Mouse (Mus musculus) lung, postnatal 0 days (tissue): ENCODE data around the gene Tmem214.

Experiments used
- CTCF ChIP-seq: IDR thresholded peaks from 2 replicates; pipeline ENCODE4 v1.5.1; 2016; ENCODE audit warnings: antibody characterized with exemption, mild to moderate bottlenecking
- EP300 ChIP-seq: IDR thresholded peaks from 2 replicates; pipeline ENCODE4 v1.6.1; 2016; ENCODE audit warnings: antibody characterized with exemption, mild to moderate bottlenecking, control low read depth

DNA sequence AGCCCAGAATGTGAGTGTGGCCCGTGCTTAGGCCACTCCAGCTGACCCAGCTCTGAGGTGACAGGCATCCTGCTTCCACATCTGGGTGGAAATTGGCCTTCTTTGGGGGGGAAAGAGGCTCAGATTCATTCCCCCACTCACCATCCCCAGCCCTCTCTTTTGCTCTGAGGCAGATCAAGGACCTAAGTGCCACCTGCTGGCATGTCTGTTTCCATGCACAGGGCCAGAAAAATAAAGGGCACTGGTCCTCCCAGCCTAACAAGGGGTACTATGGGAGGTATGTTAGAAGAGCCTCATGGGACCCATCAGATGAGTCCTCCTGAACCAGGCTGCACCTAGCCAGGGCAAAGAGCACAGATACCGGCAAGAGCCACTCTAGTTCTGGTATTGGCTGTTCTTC is 11.7 kb upstream of the Tmem214 start:
- peak; percentile 53 for TF ChIP-seq CTCF
- no peak for TF ChIP-seq EP300
